Comparison of ENCODE assay signal across 8 mouse cellular contexts in genomic region chr3:51744339-51744759, GRCm38 (mm10).
DNase-seq lines count a peak whose midpoint lies in the region; ATAC-seq and TF ChIP-seq lines count a peak whose summit lies in the region.

No protein-coding gene starts in this region.

- H3K27me3 ChIP-seq in hindbrain, embryonic 13.5 days: no peaks in the 10 kb centered on the region
- no peaks in the 10 kb centered on the region for H3K27me3 ChIP-seq in hindbrain, embryonic 16.5 days (replicated peaks; ENCODE audit: control insufficient read depth, insufficient read depth, low read length)
- H3K27me3 ChIP-seq in CH12.LX (replicated peaks): no peaks in the 10 kb centered on the region

- no peak for TF ChIP-seq POLR2A in CH12.LX (IDR thresholded peaks at IDR 0.05; ENCODE audit: low read depth, low read length)

- no peaks in the 10 kb centered on the region for H3K9me3 ChIP-seq in hindbrain, embryonic 13.5 days
- H3K9me3 ChIP-seq in hindbrain, embryonic 16.5 days (ENCODE audit: control insufficient read depth, low read length): no peaks in the 10 kb centered on the region
- no peaks in the 10 kb centered on the region for H3K9me3 ChIP-seq in CH12.LX (replicated peaks; ENCODE audit: low read length)

- no peaks in the 10 kb centered on the region for H3K79me2 ChIP-seq in CH12.LX (replicated peaks; ENCODE audit: control insufficient read depth, extremely low read depth, insufficient read depth, poor library complexity, severe bottlenecking)

- no peak for TF ChIP-seq CTCF in CH12.LX (conservative IDR thresholded peaks at IDR 0.05 in 1 of 2, IDR thresholded peaks at IDR 0.05 in 1 of 2; ENCODE audit: low read depth in 2 of 2, low read length in 2 of 2)

- no peaks in the 10 kb centered on the region for H3K36me3 ChIP-seq in hindbrain, embryonic 13.5 days
- H3K36me3 ChIP-seq in hindbrain, embryonic 16.5 days (ENCODE audit: control insufficient read depth, insufficient read depth, low read length): no peaks in the 10 kb centered on the region
- no peaks in the 10 kb centered on the region for H3K36me3 ChIP-seq in CH12.LX (replicated peaks in 1 of 2; ENCODE audit: control insufficient read depth in 1 of 2, insufficient read depth in 1 of 2, low read length in 1 of 2)

- 0 out of 2 replicates have a peak, but pooled peaks have one; percentile 11 for TF ChIP-seq EP300 in CH12.LX (IDR thresholded peaks at IDR 0.05; ENCODE audit: low read length)

- DNase-seq in CH12.LX (ENCODE audit: extremely low read depth): no peak
- DNase-seq in forelimb bud, embryonic 11.5 days (ENCODE audit: low read depth, low spot score): peak; percentile 28
- DNase-seq in lung, postnatal 36 days: peak; percentile 50
- no peak for DNase-seq in adipocyte (ENCODE audit: low spot score)
- DNase-seq in ovary, postnatal 14 days (ENCODE audit: low spot score): no peak
- DNase-seq in layer of hippocampus, adult 8-10 months (ENCODE audit: low spot score in 2 of 2): no peak

- H3K4me2 ChIP-seq in hindbrain, embryonic 13.5 days: no peak overlapping the region
- no peak overlapping the region for H3K4me2 ChIP-seq in hindbrain, embryonic 16.5 days (ENCODE audit: low read length)
- no peak overlapping the region for H3K4me2 ChIP-seq in CH12.LX (ENCODE audit: insufficient read depth, low read depth, poor library complexity, severe bottlenecking)

- peak overlapping the region; percentile 31 for H3K27ac ChIP-seq in hindbrain, embryonic 13.5 days
- no peak overlapping the region for H3K27ac ChIP-seq in hindbrain, embryonic 16.5 days (ENCODE audit: low read depth, low read length)
- no peak overlapping the region for H3K27ac ChIP-seq in CH12.LX (ENCODE audit: insufficient read depth, low read depth)

- in situ Hi-C loops in CH12.LX (cut with MboI; ENCODE audit: low pct_ligation_motif_present, low pct_unique_long_range_greater_than_20kb, low sequenced_read_pairs): no loop called here

- peaks cover 51% of the 10 kb centered on the region for H3K4me1 ChIP-seq in hindbrain, embryonic 13.5 days (replicated peaks)
- H3K4me1 ChIP-seq in hindbrain, embryonic 16.5 days (ENCODE audit: control insufficient read depth, insufficient read depth, low read depth, low read length): peaks cover 14% of the 10 kb centered on the region
- H3K4me1 ChIP-seq in CH12.LX (ENCODE audit: control insufficient read depth in 1 of 2, insufficient read depth in 2 of 2): peaks cover 13 to 37% of the 10 kb centered on the region in 2 experiments

- no peak for ATAC-seq in hindbrain, embryonic 13.5 days (ENCODE audit: low FRiP score)
- no peak for ATAC-seq in hindbrain, embryonic 16.5 days

- no peak for TF ChIP-seq RAD21 in CH12.LX (IDR thresholded peaks at IDR 0.05; ENCODE audit: low read depth, low read length)

- no peak overlapping the region for H3K9ac ChIP-seq in hindbrain, embryonic 13.5 days
- H3K9ac ChIP-seq in hindbrain, embryonic 16.5 days (ENCODE audit: low read depth, low read length): no peak overlapping the region
- no peak overlapping the region for H3K9ac ChIP-seq in CH12.LX (ENCODE audit: insufficient read depth, low read depth)

- no peak overlapping the region for H3K4me3 ChIP-seq in hindbrain, embryonic 13.5 days
- no peak overlapping the region for H3K4me3 ChIP-seq in hindbrain, embryonic 16.5 days (ENCODE audit: low read length)
- H3K4me3 ChIP-seq in CH12.LX (replicated peaks in 1 of 3; ENCODE audit: low read depth in 2 of 3, low read length in 2 of 3, poor library complexity in 1 of 3): no peak overlapping the region

- WGBS in hindbrain, embryonic 13.5 days: 64% methylated on average over 4 of the region's 4 CpGs
- WGBS in hindbrain, embryonic 16.5 days: 79% methylated on average over 4 of the region's 4 CpGs

- dilution Hi-C loops in CH12.LX (cut with MboI; ENCODE audit: extremely low pct_ligation_motif_present, extremely low pct_unique_long_range_greater_than_20kb, low sequenced_read_pairs): no loop called here

TF ChIP-seq in CH12.LX, 34 proteins besides CTCF, POLR2A, EP300 and RAD21:
- peak; percentile 18; the same call in 1 of the 2 replicates for TF ChIP-seq ETS1 (conservative IDR thresholded peaks at IDR 0.05; ENCODE audit: low read depth, low read length)
- TF ChIP-seq ZC3H11A (IDR thresholded peaks at IDR 0.05; ENCODE audit: low read depth, low read length): no peak

Comparison
In these comparisons a context has a peak if more than half of its experiments do, and no peak if none do; other contexts are left out.
1. DNase-seq: peak in forelimb bud, embryonic 11.5 days (single experiment) and lung, postnatal 36 days (single experiment); none in CH12.LX (single experiment), adipocyte (single experiment), ovary, postnatal 14 days (single experiment) and layer of hippocampus, adult 8-10 months (0 of 2).